15 mouse cellular contexts compared by ENCODE assay signal in the genomic region with DNA sequence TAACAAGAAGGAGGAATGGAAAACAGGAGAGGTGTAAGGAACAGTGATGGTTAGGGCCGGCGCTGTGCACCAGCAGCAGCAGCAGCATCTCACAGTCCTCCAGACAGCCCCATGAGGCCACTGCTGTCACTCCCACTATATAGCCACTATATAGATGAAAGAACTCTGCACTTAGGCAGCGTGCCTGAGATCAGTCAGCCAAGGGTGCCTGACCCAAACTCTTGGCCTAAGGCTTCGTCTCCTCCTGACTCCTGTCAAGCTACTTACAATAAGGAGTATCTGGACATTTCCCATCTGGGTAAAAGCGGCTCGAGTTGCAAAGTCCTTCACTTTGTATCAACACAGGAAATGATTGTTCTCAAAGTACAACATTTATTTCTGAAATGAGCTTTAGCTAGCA.
DNase-seq lines count a peak whose midpoint lies in the region; ATAC-seq and TF ChIP-seq lines count a peak whose summit lies in the region.
"Had no signal": no experiment of that assay in that cellular context is flagged by ENCODE, and none has a peak within 500 bp of the region (broad histone marks: within the 10 kb centered on the region; RNA-seq: fewer than 3 reads in every experiment).

No protein-coding gene starts in this region.

- no peak overlapping the region for H3K9ac ChIP-seq in heart, embryonic 15.5 days
- H3K9ac ChIP-seq in heart, embryonic 11.5 days (ENCODE audit: low read depth, low read length): no peak overlapping the region
- no peak overlapping the region for H3K9ac ChIP-seq in intestine, embryonic 16.5 days (ENCODE audit: low read depth, low read length)
- no peak overlapping the region for H3K9ac ChIP-seq in stomach, embryonic 15.5 days
- H3K9ac ChIP-seq: limb, embryonic 13.5 days; neural tube, embryonic 13.5 days had no signal

- H3K4me3 ChIP-seq in heart, embryonic 15.5 days: no peak overlapping the region
- no peak overlapping the region for H3K4me3 ChIP-seq in heart, embryonic 11.5 days (ENCODE audit: low read depth, low read length)
- no peak overlapping the region for H3K4me3 ChIP-seq in left cerebral cortex, adult 2 months
- no peak overlapping the region for H3K4me3 ChIP-seq in intestine, embryonic 16.5 days (ENCODE audit: low read length)
- H3K4me3 ChIP-seq in stomach, embryonic 15.5 days (replicated peaks): no peak overlapping the region
- H3K4me3 ChIP-seq: limb, embryonic 13.5 days; neural tube, embryonic 13.5 days had no signal

- H3K27ac ChIP-seq in heart, embryonic 15.5 days: no peak overlapping the region
- H3K27ac ChIP-seq in heart, embryonic 11.5 days (ENCODE audit: low read depth, low read length): no peak overlapping the region
- H3K27ac ChIP-seq in left cerebral cortex, adult 2 months: peak overlapping the region; percentile 90
- H3K27ac ChIP-seq in intestine, embryonic 16.5 days (ENCODE audit: low read length): no peak overlapping the region
- no peak overlapping the region for H3K27ac ChIP-seq in stomach, embryonic 15.5 days
- H3K27ac ChIP-seq: limb, embryonic 13.5 days; macrophage; neural tube, embryonic 13.5 days had no signal

- H3K27me3 ChIP-seq in heart, embryonic 15.5 days: no peaks in the 10 kb centered on the region
- H3K27me3 ChIP-seq in heart, embryonic 11.5 days (ENCODE audit: control insufficient read depth, insufficient read depth, low read length): no peaks in the 10 kb centered on the region
- peaks cover 12% of the 10 kb centered on the region; the same call in 1 of the 2 replicates for H3K27me3 ChIP-seq in intestine, embryonic 16.5 days (replicated peaks; ENCODE audit: control insufficient read depth, insufficient read depth, low read length)
- peaks cover 28% of the 10 kb centered on the region for H3K27me3 ChIP-seq in stomach, embryonic 15.5 days (replicated peaks)
- H3K27me3 ChIP-seq: limb, embryonic 13.5 days; neural tube, embryonic 13.5 days had no signal

- H3K4me2 ChIP-seq in heart, embryonic 15.5 days: no peak overlapping the region
- no peak overlapping the region for H3K4me2 ChIP-seq in heart, embryonic 11.5 days
- H3K4me2 ChIP-seq in intestine, embryonic 16.5 days (ENCODE audit: low read depth, low read length): no peak overlapping the region
- no peak overlapping the region for H3K4me2 ChIP-seq in stomach, embryonic 15.5 days
- H3K4me2 ChIP-seq: limb, embryonic 13.5 days; neural tube, embryonic 13.5 days had no signal

- TF ChIP-seq CTCF in left cerebral cortex, adult 2 months (IDR thresholded peaks at IDR 0.05): no peak

- H3K4me1 ChIP-seq in heart, embryonic 15.5 days (replicated peaks): no peaks in the 10 kb centered on the region
- no peaks in the 10 kb centered on the region for H3K4me1 ChIP-seq in heart, embryonic 11.5 days (ENCODE audit: control insufficient read depth, insufficient read depth, low read length)
- no peaks in the 10 kb centered on the region for H3K4me1 ChIP-seq in intestine, embryonic 16.5 days (ENCODE audit: control insufficient read depth, insufficient read depth, low read length)
- no peaks in the 10 kb centered on the region for H3K4me1 ChIP-seq in stomach, embryonic 15.5 days
- H3K4me1 ChIP-seq: neural tube, embryonic 13.5 days had no signal

- ATAC-seq in heart, embryonic 15.5 days (replicated peaks; ENCODE audit: insufficient number of reproducible peaks, insufficient read depth, low FRiP score, low read depth): 0 out of 2 replicates have a peak, but pooled peaks have one; percentile 31
- ATAC-seq in heart, embryonic 11.5 days (replicated peaks; ENCODE audit: insufficient number of reproducible peaks, low FRiP score, low TSS enrichment): no peak
- ATAC-seq in intestine, embryonic 16.5 days: peak; percentile 81
- ATAC-seq in stomach, embryonic 15.5 days (ENCODE audit: insufficient read depth, low FRiP score, low read depth): peak; percentile 69; the same call in 1 of the 2 replicates
- ATAC-seq: midbrain, embryonic 16.5 days had no signal

- no peak for DNase-seq in left cerebral cortex, adult 2 months (ENCODE audit: extremely low spot score in 1 of 2, low spot score in 2 of 2)
- no peak for DNase-seq in left cerebral cortex, adult 9 months (ENCODE audit: low spot score in 2 of 2)
- DNase-seq in left cerebral cortex, postnatal 36 days (ENCODE audit: low spot score in 2 of 2): no peak
- no peak for DNase-seq in left cerebral cortex, adult 8-10 months (ENCODE audit: low spot score in 2 of 2)
- DNase-seq: cerebellum, adult 2 months; retina, postnatal 1 day; thymus, postnatal 25 days had no signal

- no peaks in the 10 kb centered on the region for H3K9me3 ChIP-seq in heart, embryonic 15.5 days (replicated peaks)
- no peaks in the 10 kb centered on the region for H3K9me3 ChIP-seq in heart, embryonic 11.5 days (replicated peaks; ENCODE audit: control insufficient read depth, low read length)
- H3K9me3 ChIP-seq in intestine, embryonic 16.5 days (ENCODE audit: control insufficient read depth, low read length): no peaks in the 10 kb centered on the region
- H3K9me3 ChIP-seq in stomach, embryonic 15.5 days: no peaks in the 10 kb centered on the region
- H3K9me3 ChIP-seq: limb, embryonic 13.5 days; neural tube, embryonic 13.5 days had no signal

- 46% methylated on average over 6 of the region's 6 CpGs for WGBS in heart, embryonic 15.5 days
- 48% methylated on average over 6 of the region's 6 CpGs for WGBS in heart, embryonic 11.5 days (ENCODE audit: insufficient replicate concordance)
- 40% methylated on average over 6 of the region's 6 CpGs for WGBS in intestine, embryonic 16.5 days
- 35% methylated on average over 6 of the region's 6 CpGs for WGBS in stomach, embryonic 15.5 days

- intact Hi-C loops in left cerebral cortex, adult 2 months (cut with DNase I): loop anchor here (1.0 to 2.0 kb wide), 3 partner anchors 69 to 144 kb away; no protein-coding TSS in a partner anchor
- intact Hi-C loops in left cerebral cortex, postnatal 36 days (cut with DNase I): loop anchor here (5.0 kb wide), 1 partner anchor 145 kb away; a partner anchor contains a TSS

- no peaks in the 10 kb centered on the region for H3K36me3 ChIP-seq in heart, embryonic 15.5 days
- no peaks in the 10 kb centered on the region for H3K36me3 ChIP-seq in heart, embryonic 11.5 days (ENCODE audit: control insufficient read depth, insufficient read depth, low read length)
- H3K36me3 ChIP-seq in intestine, embryonic 16.5 days (ENCODE audit: control insufficient read depth, insufficient read depth, low read length): no peaks in the 10 kb centered on the region
- H3K36me3 ChIP-seq in stomach, embryonic 15.5 days: no peaks in the 10 kb centered on the region
- H3K36me3 ChIP-seq: limb, embryonic 13.5 days; neural tube, embryonic 13.5 days had no signal
